Mouse (Mus musculus) lung, postnatal 0 days (tissue): Measurements from ENCODE around the gene Atg4a-ps. TPM values are rescaled to one million over a fixed set of nuclear protein-coding genes. Genes with fewer than 3 reads are reported as not detected.

Source experiments
- ATAC-seq: fragments of 200-750 bp; cut with Nextera tagmentation; 2 replicates; pipeline ENCODE4 v1.8.0; 2017; ENCODE audit warnings: moderate library complexity
- DNase-seq: peaks from one replicate; pipeline ENCODE4 v3.0.0-alpha.2; 2016; ENCODE audit warnings: low spot score
- H3K27ac ChIP-seq: fragments of 300-500 bp; sonication (generic); 2 replicates; pipeline ENCODE4 v1.5.1; 2014; ENCODE audit warnings: antibody characterized with exemption, mild to moderate bottlenecking, low read length, mixed read lengths
- H3K27me3 ChIP-seq: fragments of 300-500 bp; sonication (generic); replicated peaks from 2 replicates; pipeline ENCODE4 v1.6.1; 2014; ENCODE audit warnings: low read length, mixed read lengths; ENCODE audit not compliant: insufficient read depth
- H3K36me3 ChIP-seq: fragments of 300-500 bp; sonication (generic); 2 replicates; pipeline ENCODE4 v1.6.1; 2014; ENCODE audit warnings: low read length, mixed read lengths; ENCODE audit not compliant: insufficient read depth
- H3K4me1 ChIP-seq: fragments of 300-500 bp; sonication (generic); 2 replicates; pipeline ENCODE4 v1.6.1; 2014; ENCODE audit warnings: antibody characterized with exemption, low read depth, low read length, mixed read lengths; ENCODE audit not compliant: insufficient read depth
- H3K4me2 ChIP-seq: fragments of 300-500 bp; sonication (generic); replicated peaks from 2 replicates; pipeline ENCODE4 v1.6.1; 2014; ENCODE audit warnings: low read depth, mild to moderate bottlenecking, low read length, moderate library complexity, mixed read lengths
- H3K4me3 ChIP-seq: fragments of 300-500 bp; sonication (generic); 2 replicates; pipeline ENCODE4 v1.5.1; 2014; ENCODE audit warnings: low read depth, low read length
- H3K9ac ChIP-seq: fragments of 300-500 bp; sonication (generic); replicated peaks from 2 replicates; pipeline ENCODE4 v1.6.1; 2014; ENCODE audit warnings: low read depth, mild to moderate bottlenecking
- H3K9me3 ChIP-seq: fragments of 300-500 bp; sonication (generic); 2 replicates; pipeline ENCODE4 v1.6.1; 2016; ENCODE audit warnings: low read length, mixed read lengths
- CTCF ChIP-seq: IDR thresholded peaks from 2 replicates; pipeline ENCODE4 v1.5.1; 2016; ENCODE audit warnings: antibody characterized with exemption, mild to moderate bottlenecking
- EP300 ChIP-seq: IDR thresholded peaks from 2 replicates; pipeline ENCODE4 v1.6.1; 2016; ENCODE audit warnings: antibody characterized with exemption, mild to moderate bottlenecking, control low read depth
- WGBS: fragments of 180-500 bp; shearing (Covaris S2); extraction: QIAGEN DNeasy Blood & Tissue Kit; methylation state at CpG from one replicate; pipeline ENCODE4 v1.1.7; 2014; 5-methylcytosine and 5-hydroxymethylcytosine counted together
- polyA plus RNA-seq: library from polyadenylated mRNA; unstranded; fragments of >200 nt; fragmentation: Nextera tagmentation; extraction: Ambion mirVana; gene quantifications from 2 replicates; pipeline ENCODE4 v1.2.1, GENCODE M21; 2015

Gene Atg4a-ps
- polyA plus RNA-seq, 1 experiment from 2014 or later: 0.35 TPM

GRCm38 (mm10) chr3:103634256-103634655 is 11.6 kb downstream of the Atg4a-ps start:
- ATAC-seq: no peak
- Histone ChIP-seq H3K4me2 (no peak overlapping the region), H3K27me3 (no peaks in the 10 kb centered on the region), H3K4me1 (no peaks in the 10 kb centered on the region), H3K36me3 (no peaks in the 10 kb centered on the region), H3K9me3 (no peaks in the 10 kb centered on the region), H3K4me3 (no peak overlapping the region), H3K9ac (no peak overlapping the region), H3K27ac (no peak overlapping the region)
- TF ChIP-seq EP300: no peak
- TF ChIP-seq CTCF: no peak
- 96% methylated on average over 1 of the region's 1 CpGs for WGBS
- no peak for DNase-seq

- no peaks in the 10 kb centered on the region for H3K4me1 ChIP-seq
- no peak overlapping the region for H3K9ac ChIP-seq
- peak; percentile 48 for DNase-seq
- H3K36me3 ChIP-seq: no peaks in the 10 kb centered on the region
- H3K27me3 ChIP-seq: no peaks in the 10 kb centered on the region
- TF ChIP-seq EP300: no peak
- TF ChIP-seq CTCF: 0 out of 2 replicates have a peak, but pooled peaks have one; percentile 2
- ATAC-seq: no peak
- H3K4me3 ChIP-seq: no peak overlapping the region
- H3K27ac ChIP-seq: no peak overlapping the region
- no peaks in the 10 kb centered on the region for H3K9me3 ChIP-seq
- H3K4me2 ChIP-seq: no peak overlapping the region
- WGBS: 30% methylated on average over 4 of the region's 4 CpGs
Measured at GRCm38 (mm10) chr3:103633831-103634230, 12.0 kb downstream of the Atg4a-ps start.

GRCm38 (mm10) chr3:103633124-103633523 is 12.7 kb downstream of the Atg4a-ps start:
- TF ChIP-seq EP300: no peak
- TF ChIP-seq CTCF: no peak
- Histone ChIP-seq H3K4me3 (no peak overlapping the region), H3K27ac (no peak overlapping the region), H3K4me2 (no peak overlapping the region), H3K27me3 (no peaks in the 10 kb centered on the region), H3K36me3 (no peaks in the 10 kb centered on the region), H3K9ac (no peak overlapping the region), H3K4me1 (no peaks in the 10 kb centered on the region), H3K9me3 (no peaks in the 10 kb centered on the region)
- peak; percentile 72 for DNase-seq
- 51% methylated on average over 7 of the region's 7 CpGs for WGBS
- peak; percentile 65 for ATAC-seq

- Histone ChIP-seq H3K27me3 (no peaks in the 10 kb centered on the region), H3K9me3 (no peaks in the 10 kb centered on the region), H3K9ac (no peak overlapping the region), H3K36me3 (no peaks in the 10 kb centered on the region), H3K4me3 (no peak overlapping the region), H3K27ac (no peak overlapping the region), H3K4me2 (no peak overlapping the region), H3K4me1 (no peaks in the 10 kb centered on the region)
- DNase-seq (no peak), ATAC-seq (no peak)
- 82% methylated on average over 3 of the region's 3 CpGs for WGBS
- TF ChIP-seq CTCF (no peak), EP300 (no peak)
Measured at GRCm38 (mm10) chr3:103627661-103628060, 18.2 kb downstream of the Atg4a-ps start.

GRCm38 (mm10) chr3:103626481-103626880 is 19.4 kb downstream of the Atg4a-ps start:
- Histone ChIP-seq H3K4me3 (no peak overlapping the region), H3K4me1 (no peaks in the 10 kb centered on the region), H3K36me3 (no peaks in the 10 kb centered on the region), H3K9ac (no peak overlapping the region), H3K4me2 (no peak overlapping the region), H3K27ac (no peak overlapping the region), H3K9me3 (no peaks in the 10 kb centered on the region), H3K27me3 (no peaks in the 10 kb centered on the region)
- TF ChIP-seq CTCF: no peak; the same call in 1 of the 2 replicates
- no peak for TF ChIP-seq EP300
- 89% methylated on average over 4 of the region's 4 CpGs for WGBS
- DNase-seq: no peak
- ATAC-seq: no peak

- DNase-seq (no peak), ATAC-seq (no peak)
- H3K4me2 ChIP-seq: no peak overlapping the region
- no peak overlapping the region for H3K9ac ChIP-seq
- H3K4me3 ChIP-seq: no peak overlapping the region
- no peaks in the 10 kb centered on the region for H3K27me3 ChIP-seq
- H3K9me3 ChIP-seq: no peaks in the 10 kb centered on the region
- no peaks in the 10 kb centered on the region for H3K36me3 ChIP-seq
- TF ChIP-seq EP300 (no peak), CTCF (no peak)
- WGBS: 83% methylated on average over 13 of the region's 13 CpGs
- H3K27ac ChIP-seq: no peak overlapping the region
- no peaks in the 10 kb centered on the region for H3K4me1 ChIP-seq
Measured at GRCm38 (mm10) chr3:103625169-103625568, 20.7 kb downstream of the Atg4a-ps start.

GRCm38 (mm10) chr3:103624591-103625051 is 21.2 kb downstream of the Atg4a-ps start:
- no peak overlapping the region for H3K4me2 ChIP-seq
- 35% methylated on average over 5 of the region's 5 CpGs for WGBS
- DNase-seq (peak; percentile 54), ATAC-seq (peak; percentile 82)
- H3K27ac ChIP-seq: no peak overlapping the region
- no peaks in the 10 kb centered on the region for H3K27me3 ChIP-seq
- no peaks in the 10 kb centered on the region for H3K4me1 ChIP-seq
- no peak overlapping the region for H3K4me3 ChIP-seq
- H3K9me3 ChIP-seq: no peaks in the 10 kb centered on the region
- H3K36me3 ChIP-seq: no peaks in the 10 kb centered on the region
- H3K9ac ChIP-seq: no peak overlapping the region
- no peak for TF ChIP-seq CTCF
- peak; percentile 34; the same call in 1 of the 2 replicates for TF ChIP-seq EP300
